Comparison of ENCODE assay signal across 9 mouse cellular contexts in the genomic region with DNA sequence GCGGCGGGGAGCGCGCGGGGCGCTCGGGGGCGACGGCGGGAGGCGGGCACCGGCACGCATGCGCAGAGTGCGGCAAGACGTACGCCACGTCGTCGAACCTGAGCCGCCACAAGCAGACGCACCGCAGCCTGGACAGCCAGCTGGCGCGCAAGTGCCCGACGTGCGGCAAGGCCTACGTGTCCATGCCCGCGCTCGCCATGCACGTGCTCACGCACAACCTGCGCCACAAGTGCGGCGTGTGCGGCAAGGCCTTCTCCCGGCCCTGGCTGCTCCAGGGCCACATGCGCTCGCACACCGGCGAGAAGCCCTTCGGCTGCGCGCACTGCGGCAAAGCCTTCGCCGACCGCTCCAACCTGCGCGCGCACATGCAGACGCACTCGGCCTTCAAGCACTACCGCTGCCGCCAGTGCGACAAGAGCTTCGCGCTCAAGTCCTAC. TPM values are rescaled to one million over a fixed set of nuclear protein-coding genes. Genes with fewer than 3 reads are reported as not detected.
DNase-seq lines count a peak whose midpoint lies in the region; ATAC-seq and TF ChIP-seq lines count a peak whose summit lies in the region.
"Had no signal": no experiment of that assay in that cellular context is flagged by ENCODE, and none has a peak within 500 bp of the region (broad histone marks: within the 10 kb centered on the region; RNA-seq: fewer than 3 reads in every experiment).

No protein-coding gene starts in this region.

- ATAC-seq in hindbrain, postnatal 0 days: peak; percentile 57
- no peak for ATAC-seq in midbrain, embryonic 14.5 days (ENCODE audit: low FRiP score, low TSS enrichment)

- DNase-seq in gastrocnemius, postnatal 10 days: peak; percentile 39
- no peak for DNase-seq in gastrocnemius, adult 8-10 months (ENCODE audit: low spot score in 2 of 2)
- peak; percentile 26 for DNase-seq in 3134 (ENCODE audit: extremely low read depth, insufficient read length, low spot score)
- peak; percentile 76 for DNase-seq in embryo, embryonic 11 days
- DNase-seq in hindbrain, postnatal 0 days (ENCODE audit: low spot score): peak; percentile 74
- DNase-seq in midbrain, embryonic 14.5 days: peak; percentile 76
- DNase-seq in urinary bladder, postnatal 10 days (ENCODE audit: low spot score): no peak
- no peak for DNase-seq in left cerebral cortex, adult 8-10 months (ENCODE audit: low spot score in 2 of 2)

- H3K36me3 ChIP-seq in hindbrain, postnatal 0 days (ENCODE audit: insufficient read depth, low read length): no peaks in the 10 kb centered on the region
- peaks cover 38% of the 10 kb centered on the region for H3K36me3 ChIP-seq in midbrain, embryonic 14.5 days (ENCODE audit: control insufficient read depth, insufficient read depth, low read length)

- peak overlapping the region; percentile 28 for H3K4me3 ChIP-seq in hindbrain, postnatal 0 days (ENCODE audit: low read length)
- peak overlapping the region; percentile 17; the same call in 1 of the 2 replicates for H3K4me3 ChIP-seq in midbrain, embryonic 14.5 days (replicated peaks; ENCODE audit: low read depth, low read length)

- no peaks in the 10 kb centered on the region; the same call in 1 of the 2 replicates for H3K27me3 ChIP-seq in hindbrain, postnatal 0 days (ENCODE audit: insufficient read depth, low read length)
- no peaks in the 10 kb centered on the region for H3K27me3 ChIP-seq in midbrain, embryonic 14.5 days (ENCODE audit: control insufficient read depth, insufficient read depth, low read length)

- TF ChIP-seq CTCF in hindbrain, postnatal 0 days (IDR thresholded peaks at IDR 0.05; ENCODE audit: low read depth): no peak

- H3K4me1 ChIP-seq in hindbrain, postnatal 0 days (ENCODE audit: insufficient read depth, low read length): peaks cover 11% of the 10 kb centered on the region; the same call in 1 of the 2 replicates
- peaks cover 31% of the 10 kb centered on the region for H3K4me1 ChIP-seq in midbrain, embryonic 14.5 days (ENCODE audit: control insufficient read depth, insufficient read depth, low read length)

- no peak overlapping the region for H3K27ac ChIP-seq in hindbrain, postnatal 0 days
- peak overlapping the region; percentile 46; the same call in 1 of the 2 replicates for H3K27ac ChIP-seq in midbrain, embryonic 14.5 days (replicated peaks; ENCODE audit: low read depth, low read length)

- no peak overlapping the region; the same call in 1 of the 2 replicates for H3K9ac ChIP-seq in hindbrain, postnatal 0 days (replicated peaks; ENCODE audit: low read length)
- H3K9ac ChIP-seq in midbrain, embryonic 14.5 days (replicated peaks; ENCODE audit: low read length): 0 out of 2 replicates have a peak overlapping the region, but pooled peaks have one; percentile 4

- WGBS in hindbrain, postnatal 0 days: 7% methylated on average over 44 of the region's 60 CpGs
- WGBS in midbrain, embryonic 14.5 days: 2% methylated on average over 60 of the region's 60 CpGs

- H3K9me3 ChIP-seq in hindbrain, postnatal 0 days (ENCODE audit: low read length): no peaks in the 10 kb centered on the region
- no peaks in the 10 kb centered on the region for H3K9me3 ChIP-seq in midbrain, embryonic 14.5 days (ENCODE audit: control insufficient read depth, low read length)

- H3K4me2 ChIP-seq in hindbrain, postnatal 0 days (ENCODE audit: low read depth, low read length): peak overlapping the region; percentile 48
- peak overlapping the region; percentile 43 for H3K4me2 ChIP-seq in midbrain, embryonic 14.5 days (ENCODE audit: low read length)

RNA-seq across cellular contexts. Expression of a gene that starts 11.9 kb away (rescaled TPM):
- 10 to 100 TPM in 1 of 2 experiments, 1 to 10 TPM in 1; 8.7 to 14.7 TPM for total RNA-seq in gastrocnemius, postnatal 10 days (2021)
- total RNA-seq in gastrocnemius, adult 8-10 months (2022): 10 to 100 TPM; 15.2 to 67.0 (median 22.7) TPM
- 51.7 and 54.5 TPM in 2 replicates for total RNA-seq in hindbrain, postnatal 0 days (2014; rRNA removed)
- 26.4 and 26.8 TPM in 2 replicates for polyA plus RNA-seq in hindbrain, postnatal 0 days (2015; fragmentation: Nextera tagmentation; extraction: Ambion mirVana)
- 11.5 and 17.4 TPM in 2 replicates for polyA plus RNA-seq in midbrain, embryonic 14.5 days (2014; fragmentation: Nextera tagmentation; extraction: Ambion mirVana)
- 100 to 1,000 TPM in 1 of 4 experiments, 10 to 100 TPM in 3; 84.6 to 103 (median 91.5) TPM for total RNA-seq in left cerebral cortex, adult 8-10 months (2022)

RNA-seq across cellular contexts. Expression of a gene that starts 12.0 kb away (rescaled TPM):
- total RNA-seq in gastrocnemius, postnatal 10 days (2021): not detected
- total RNA-seq in gastrocnemius, adult 8-10 months (2022): not detected
- total RNA-seq in hindbrain, postnatal 0 days (2014; rRNA removed): 13.3 and 18.4 TPM in 2 replicates
- 4.1 and 4.4 TPM in 2 replicates for polyA plus RNA-seq in hindbrain, postnatal 0 days (2015; fragmentation: Nextera tagmentation; extraction: Ambion mirVana)
- 16.4 and 18.4 TPM in 2 replicates for polyA plus RNA-seq in midbrain, embryonic 14.5 days (2014; fragmentation: Nextera tagmentation; extraction: Ambion mirVana)
- total RNA-seq in left cerebral cortex, adult 8-10 months (2022): 10 to 100 TPM; 17.9 to 22.5 (median 20.4) TPM
- polyA plus RNA-seq: large intestine, adult 2 months had no signal

RNA-seq across cellular contexts. Expression of a gene that starts 50.0 kb away (rescaled TPM):
- 10 to 100 TPM; 17.4 to 22.4 TPM for total RNA-seq in gastrocnemius, postnatal 10 days (2021)
- 10 to 100 TPM in 3 of 4 experiments, 1 to 10 TPM in 1; 7.4 to 14.4 (median 10.5) TPM for total RNA-seq in gastrocnemius, adult 8-10 months (2022)
- total RNA-seq in hindbrain, postnatal 0 days (2014; rRNA removed): 4.9 TPM in 1 of 2 replicates, not detected in the other
- polyA plus RNA-seq in hindbrain, postnatal 0 days (2015; fragmentation: Nextera tagmentation; extraction: Ambion mirVana): 0.74 and 1.2 TPM in 2 replicates
- 0.76 and 0.96 TPM in 2 replicates for polyA plus RNA-seq in midbrain, embryonic 14.5 days (2014; fragmentation: Nextera tagmentation; extraction: Ambion mirVana)
- total RNA-seq in left cerebral cortex, adult 8-10 months (2022): 1 to 10 TPM in 2 of 4 experiments, under 1 TPM in 2; 0.91 to 1.5 (median 1.0) TPM

Comparison
In these comparisons a context has a peak if more than half of its experiments do, and no peak if none do; other contexts are left out.
1. DNase-seq: peak in gastrocnemius, postnatal 10 days (single experiment), 3134 (single experiment), embryo, embryonic 11 days (single experiment), hindbrain, postnatal 0 days (single experiment) and midbrain, embryonic 14.5 days (single experiment); none in gastrocnemius, adult 8-10 months (0 of 2), urinary bladder, postnatal 10 days (single experiment) and left cerebral cortex, adult 8-10 months (0 of 2).
2. RNA of a gene that starts 12.0 kb away (total RNA-seq): 17.9 to 22.5 TPM in left cerebral cortex, adult 8-10 months and 13.3 to 18.4 TPM in hindbrain, postnatal 0 days; not detected in gastrocnemius, postnatal 10 days and not detected in gastrocnemius, adult 8-10 months; every median in the first group is over 10 times any median in the second.